Mouse (Mus musculus): ENCODE results near the gene Lepr.
A peak's percentile ranks its signal among the peaks of the same experiment; 100 is the strongest.
"Not testable (repeated sequence)": the region's sequence is repeated elsewhere in the genome, so short reads cannot be mapped to it uniquely, and the experiment has no call there.

Gene Lepr

DNA sequence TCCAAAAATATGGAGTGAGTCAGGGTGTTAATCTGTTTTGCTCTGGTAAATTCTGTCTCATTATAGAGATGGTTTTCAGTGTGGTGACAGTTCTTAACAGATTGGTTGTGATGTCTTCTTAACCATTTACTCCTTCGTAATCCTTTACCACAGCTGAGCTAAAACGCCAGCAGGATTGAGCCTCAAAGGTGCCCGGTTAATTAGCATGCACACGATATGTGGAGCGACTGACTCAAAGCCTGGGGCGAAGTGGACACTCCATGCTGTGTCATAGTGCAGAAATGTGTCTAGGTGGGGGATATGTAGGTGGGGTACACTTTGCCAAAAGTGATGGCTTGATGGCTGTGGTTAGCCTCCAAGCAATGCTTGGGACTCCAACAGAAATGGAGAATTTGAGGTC lies 1.4 kb upstream of the Lepr start:
- no peak for DNase-seq (ENCODE audit: low spot score in 2 of 2)

DNA sequence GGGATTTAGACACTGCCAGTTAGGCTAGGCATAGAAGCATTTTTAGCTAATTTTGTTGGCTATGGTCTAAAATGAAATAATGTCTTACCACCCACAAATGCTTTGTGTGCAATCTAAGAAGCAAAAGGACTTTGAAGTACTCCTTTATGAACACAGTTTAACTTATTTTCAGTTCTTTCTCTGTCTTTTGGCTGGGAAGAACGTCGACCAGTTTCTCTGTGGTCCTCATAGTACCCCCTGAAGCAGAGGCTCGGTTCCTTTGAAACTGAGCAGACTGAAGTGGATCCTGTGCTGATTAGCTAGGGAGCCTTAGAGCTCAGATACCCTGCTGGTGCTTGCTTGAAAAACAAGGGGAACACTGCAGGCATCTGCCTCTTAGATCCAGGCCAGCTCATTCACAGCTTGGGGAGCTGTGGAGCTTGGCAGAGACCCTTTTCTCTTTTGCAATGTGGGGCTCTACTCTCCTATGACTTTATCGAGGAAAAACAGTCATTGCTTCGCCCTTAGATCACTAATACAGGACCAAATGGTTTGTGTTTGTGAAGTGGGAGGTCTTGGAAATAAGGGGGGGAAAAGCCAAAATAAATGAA lies 1.9 kb downstream of the Lepr start:
- DNase-seq (ENCODE audit: low spot score in 2 of 2): no peak

DNA sequence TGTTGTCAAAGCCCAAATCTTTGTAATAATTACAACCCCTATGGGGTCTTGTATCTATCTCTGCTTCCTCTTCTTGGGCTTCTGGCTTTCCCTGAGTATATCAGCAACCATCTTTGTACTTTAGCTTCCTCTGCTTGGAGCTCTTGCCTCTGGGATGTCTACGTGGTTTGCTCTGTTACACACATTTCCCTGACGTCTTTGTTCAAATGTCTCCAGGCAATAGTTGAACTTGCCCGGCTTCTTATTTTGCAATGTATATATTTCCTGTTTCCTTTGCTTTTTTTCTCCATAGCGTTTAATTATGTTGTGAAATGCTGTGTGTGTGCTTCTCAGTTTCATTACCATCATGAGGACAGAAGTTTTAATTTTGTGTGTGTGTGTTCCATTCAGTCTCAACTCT lies 4.5 kb downstream of the Lepr start:
- no peak for DNase-seq (ENCODE audit: low spot score in 2 of 2)

DNA sequence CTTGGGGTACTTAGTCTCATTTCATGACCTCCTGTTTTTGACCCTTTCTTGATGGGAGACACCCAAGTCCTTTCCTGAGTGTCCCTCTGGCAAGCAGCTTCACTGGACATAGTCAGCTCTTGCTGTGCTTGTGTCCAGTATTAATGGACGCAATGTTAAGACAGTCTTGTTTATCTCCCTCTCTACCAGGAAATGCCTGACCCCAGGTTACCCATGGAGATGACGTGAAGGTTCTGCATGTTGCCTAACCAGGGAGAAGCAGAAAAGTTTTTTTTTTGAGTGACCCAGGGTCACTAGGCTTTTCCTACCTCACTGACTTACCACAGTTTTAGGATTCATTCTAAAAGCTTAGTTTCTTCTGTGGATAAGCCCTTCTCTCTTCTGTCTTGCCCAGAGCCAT lies 24.8 kb downstream of the Lepr start:
- DNase-seq (ENCODE audit: low spot score in 2 of 2): no peak

DNA sequence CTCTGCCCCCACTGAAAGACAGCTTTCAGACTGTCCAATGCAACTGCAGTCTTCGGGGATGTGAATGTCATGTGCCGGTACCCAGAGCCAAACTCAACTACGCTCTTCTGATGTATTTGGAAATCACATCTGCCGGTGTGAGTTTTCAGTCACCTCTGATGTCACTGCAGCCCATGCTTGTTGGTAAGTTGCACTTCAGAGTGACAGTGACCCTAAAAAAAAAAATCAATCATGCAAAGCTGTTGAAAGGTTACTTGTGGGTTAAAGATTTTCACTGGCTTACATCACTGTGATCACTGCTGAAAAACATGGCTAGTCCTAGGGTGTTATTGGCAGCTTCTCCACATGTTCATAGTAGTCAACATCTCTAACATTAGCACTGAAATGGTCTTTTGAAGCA lies 28.3 kb downstream of the Lepr start:
- no peak for DNase-seq (ENCODE audit: low spot score in 2 of 2)

DNA sequence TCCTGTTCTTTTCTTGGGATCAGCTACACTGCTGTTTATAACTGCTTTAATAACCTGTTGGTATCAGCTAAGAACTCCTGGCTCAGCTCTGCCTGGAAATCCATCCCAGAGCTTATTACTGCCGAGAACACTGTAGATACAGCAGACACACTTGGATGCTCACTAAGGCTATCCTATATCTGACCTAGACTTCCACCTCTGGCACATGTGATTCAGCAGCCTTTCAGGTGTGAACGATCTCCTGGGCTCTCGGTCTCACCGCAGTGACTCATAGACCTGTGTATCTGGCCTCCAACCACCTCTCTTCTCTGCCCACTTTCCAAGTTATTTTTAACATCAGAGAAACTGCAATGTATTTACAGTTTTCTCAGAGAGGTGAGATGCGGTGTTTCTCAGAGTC lies 43.3 kb downstream of the Lepr start:
- DNase-seq (ENCODE audit: low spot score in 2 of 2): peak in 1 of 2 experiments; percentile 1

DNA sequence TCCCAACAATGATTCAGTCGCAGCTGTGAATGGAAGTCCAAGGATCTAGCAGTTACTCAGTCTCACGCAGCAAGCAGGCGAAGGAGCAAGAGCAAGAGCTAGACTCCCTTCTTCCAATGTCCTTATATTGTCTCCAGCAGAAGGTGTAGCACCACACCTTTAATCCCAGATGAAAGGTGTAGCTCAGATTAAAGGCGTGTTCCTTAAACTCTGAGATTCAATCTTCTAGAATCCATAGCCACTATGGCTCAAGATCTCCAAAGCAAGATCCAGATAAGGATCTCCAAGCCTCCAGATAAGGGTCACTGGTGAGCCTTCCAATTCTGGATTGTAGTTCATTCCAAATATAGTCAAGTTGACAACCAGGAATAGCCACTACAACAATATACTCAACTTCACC lies 126.7 kb downstream of the Lepr start, which contains the start of gene B020004J07Rik:
TSS of gene B020004J07Rik (minus strand) at position 101 of the 400 bp plus-strand sequence.
- not testable (repeated sequence) for DNase-seq (ENCODE audit: low spot score in 2 of 2)

DNA sequence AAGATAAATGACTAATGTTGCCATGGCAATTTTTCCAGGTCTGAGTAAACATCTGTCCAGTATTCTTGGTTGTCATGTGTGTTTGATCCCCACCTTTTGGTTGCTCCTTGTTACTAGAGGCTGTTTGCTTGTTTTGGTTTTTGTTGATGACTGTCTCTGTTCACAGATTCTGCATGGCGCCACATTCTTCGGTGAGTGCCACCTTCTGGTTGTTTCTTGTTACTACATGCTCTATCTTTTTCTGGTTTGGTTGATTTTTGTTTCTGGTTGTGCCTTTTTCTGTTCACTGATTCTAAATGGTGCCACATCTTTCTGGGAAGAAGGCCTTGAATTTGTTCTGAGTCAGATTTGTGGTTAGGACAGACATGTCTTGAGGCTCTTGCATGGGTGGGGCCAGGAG lies 133.7 kb downstream of the Lepr start:
- no peak for DNase-seq (ENCODE audit: low spot score in 2 of 2)

DNA sequence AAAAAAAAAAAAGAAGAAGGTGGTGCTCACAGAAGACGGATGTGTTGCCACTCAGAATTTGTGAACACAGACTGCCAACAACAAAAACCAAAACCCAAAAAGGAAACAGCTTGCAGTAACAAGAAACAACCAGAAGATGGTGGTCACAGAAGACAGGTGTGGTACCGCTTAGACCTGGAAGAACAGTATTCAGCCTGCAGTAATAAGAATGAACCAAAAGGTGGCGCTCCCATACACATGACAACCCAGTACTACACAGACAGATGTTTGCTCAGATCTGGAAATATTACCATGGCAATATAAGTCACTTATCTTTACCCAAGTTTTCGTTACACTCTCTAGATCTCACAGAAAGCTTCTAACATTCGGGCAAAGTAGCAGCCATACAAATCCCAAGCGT lies 143.7 kb downstream of the Lepr start:
- peak; percentile 4 to 64 for DNase-seq (ENCODE audit: low spot score in 2 of 2)

DNA sequence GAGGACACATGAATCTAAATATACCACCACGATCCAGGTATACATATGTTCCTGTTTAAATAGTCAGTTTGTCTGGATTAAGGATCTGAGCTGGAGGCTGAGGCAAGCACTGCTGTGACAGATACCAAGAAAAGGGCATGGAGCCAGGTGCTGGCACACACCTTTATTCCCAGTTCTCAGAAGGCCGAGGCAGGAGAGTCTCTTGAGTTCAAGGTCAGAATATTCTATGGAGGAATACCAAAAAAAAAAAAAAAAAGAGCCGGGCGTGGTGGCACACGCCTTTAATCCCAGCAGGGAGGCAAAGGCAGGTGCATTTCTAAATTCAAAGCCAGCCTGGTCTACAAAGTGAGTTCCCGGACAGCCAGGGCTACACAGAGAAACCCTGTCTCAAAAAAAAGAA lies 145.1 kb downstream of the Lepr start:
- no peak for DNase-seq (ENCODE audit: low spot score in 2 of 2)

All from left cerebral cortex, adult 9 months (tissue).